Mouse (Mus musculus) liver, postnatal 0 days (tissue): ENCODE measurements around the gene Zg16.
"Not testable (repeated sequence)": the region's sequence is repeated elsewhere in the genome, so short reads cannot be mapped to it uniquely, and the experiment has no call there.

Source experiments
- CTCF ChIP-seq: sonication (generic); IDR thresholded peaks from 2 replicates; pipeline ENCODE4 v1.5.1; 2016; ENCODE audit warnings: antibody characterized with exemption, low read depth
- EP300 ChIP-seq: IDR thresholded peaks from 2 replicates; pipeline ENCODE4 v1.6.1; 2016; ENCODE audit warnings: antibody characterized with exemption, low read depth, mild to moderate bottlenecking

DNA sequence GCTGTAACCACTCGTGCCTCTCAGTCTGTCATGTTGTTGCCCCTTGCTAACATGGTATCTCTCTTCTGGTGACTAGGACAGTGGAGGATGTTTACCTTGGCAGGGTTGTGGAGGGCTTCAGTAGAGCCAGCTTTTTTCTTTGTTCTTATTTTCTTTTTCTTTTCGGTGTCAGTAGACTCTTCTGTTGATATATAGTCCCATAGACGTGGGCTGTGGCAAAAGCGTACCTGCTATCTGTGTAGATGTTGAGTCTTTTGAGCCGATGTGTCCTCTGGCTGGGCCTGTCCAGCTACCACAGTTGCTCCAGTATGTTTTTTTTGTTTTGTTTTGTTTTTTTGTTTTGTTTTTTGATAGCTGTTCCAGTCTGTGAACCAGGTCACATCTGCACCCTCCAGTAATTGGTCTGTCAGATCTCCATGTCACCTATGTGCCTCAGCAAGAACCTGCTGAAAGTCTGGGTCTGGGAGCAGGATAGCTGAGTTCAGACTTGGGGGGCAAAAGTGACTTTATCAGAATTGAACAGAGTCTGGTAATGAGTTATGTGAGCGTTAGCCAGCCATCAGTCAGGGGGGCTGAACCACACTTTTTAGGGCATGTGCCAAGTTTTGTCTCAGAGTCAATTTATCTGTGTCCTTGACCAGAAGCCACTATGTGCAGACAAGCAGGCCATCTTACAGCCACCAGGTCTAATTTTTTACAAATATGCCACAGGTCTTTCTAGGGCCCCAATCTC, at the start of gene Zg16:
- TF ChIP-seq CTCF: not testable (repeated sequence)
- TF ChIP-seq EP300: peak; percentile 49; the same call in 1 of the 2 replicates
